Mouse (Mus musculus): ENCODE measurements around the gene Cdca5. TPM values are rescaled to one million over a fixed set of nuclear protein-coding genes. Genes with fewer than 3 reads are reported as not detected.

Cdca5 gene
- total RNA-seq, 1 experiment from 2014 or later, result 0.35 TPM

DNA sequence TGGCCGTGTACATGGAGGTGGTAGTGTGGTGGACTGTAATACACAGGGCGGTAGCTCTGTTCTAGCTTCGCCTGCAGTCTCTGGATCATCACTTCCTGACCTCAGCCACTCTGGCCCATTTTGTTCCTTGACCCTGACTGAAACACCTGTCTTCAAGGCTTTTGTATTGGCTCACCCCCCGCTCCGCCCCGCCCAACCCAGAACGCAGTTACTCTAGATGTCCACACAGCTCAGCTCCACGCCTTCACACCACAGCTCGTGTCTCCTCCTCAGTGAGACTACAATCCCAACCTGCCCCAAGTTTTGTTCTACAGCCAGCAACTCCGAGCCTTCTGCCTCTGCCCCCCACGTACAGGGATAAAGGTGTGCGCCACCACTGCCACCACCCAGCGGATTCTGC lies 4.1 kb downstream of the Cdca5 start:
- no peak for ATAC-seq (ENCODE audit: extremely low read depth, insufficient number of reproducible peaks, low FRiP score, poor library complexity, severe bottlenecking)

DNA sequence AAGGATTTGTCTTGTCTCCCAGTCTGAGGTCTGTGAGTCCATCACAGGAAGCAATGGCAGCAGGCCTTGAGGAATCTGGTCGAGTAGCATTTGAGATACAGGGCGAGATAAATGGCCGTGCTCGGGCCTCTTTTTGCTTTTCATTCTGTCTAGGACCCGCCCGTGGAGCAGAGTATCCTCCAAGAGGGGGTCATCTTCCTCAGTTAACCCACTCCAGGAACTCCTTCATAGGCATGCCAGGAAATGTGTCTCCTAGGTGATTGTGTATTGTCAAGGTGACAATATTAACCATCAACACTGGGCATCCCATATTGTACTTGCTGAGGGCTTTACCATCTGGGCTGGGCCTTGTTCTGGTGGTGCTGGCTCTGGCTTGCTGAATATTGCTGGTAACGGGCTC lies 9.3 kb downstream of the Cdca5 start, which contains the start of gene AC131692.1:
AC131692.1 (plus strand) TSS at position 301 of the 400 bp plus-strand sequence.
- ATAC-seq (ENCODE audit: extremely low read depth, insufficient number of reproducible peaks, low FRiP score, poor library complexity, severe bottlenecking), result no peak

DNA sequence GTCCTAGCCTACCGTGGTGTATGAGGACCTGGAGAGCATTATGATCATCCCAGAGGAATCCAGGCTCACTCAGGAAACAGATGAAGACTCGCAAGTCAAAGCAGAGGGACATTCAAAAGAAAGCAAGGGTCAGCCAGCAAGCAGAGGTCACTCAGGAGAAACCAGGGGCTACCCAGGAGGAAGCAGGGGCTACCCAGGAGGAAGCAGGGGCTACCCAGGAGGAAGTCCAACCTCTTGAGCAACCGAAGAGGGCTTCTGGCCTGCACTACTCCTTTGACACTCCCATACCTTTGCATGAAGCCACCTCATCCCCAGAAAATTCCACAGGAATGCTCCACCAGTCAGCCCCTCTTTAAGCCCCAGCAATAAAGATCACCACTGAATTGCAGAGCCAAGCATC lies 13.1 kb downstream of the Cdca5 start:
- no peak for ATAC-seq (ENCODE audit: extremely low read depth, insufficient number of reproducible peaks, low FRiP score, poor library complexity, severe bottlenecking)

DNA sequence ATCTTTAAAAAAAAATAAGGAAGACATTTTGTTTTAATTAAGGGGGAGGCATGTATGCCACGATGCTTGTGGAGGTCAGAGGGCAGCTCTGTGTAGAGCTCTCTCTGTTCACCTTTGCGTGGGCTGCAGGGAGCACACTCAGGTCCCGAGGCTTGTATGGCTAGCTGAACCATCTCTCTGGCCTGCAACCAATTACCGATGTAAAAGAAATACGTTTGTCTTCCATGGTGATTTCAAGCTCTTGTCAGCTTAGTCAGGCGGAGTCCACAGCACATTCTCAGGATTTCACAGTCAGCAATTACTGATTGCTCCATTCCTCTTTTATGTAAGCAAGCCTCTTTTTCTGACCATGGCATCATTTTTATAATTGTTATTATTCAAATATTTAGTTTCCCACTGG lies 16.4 kb downstream of the Cdca5 start:
- no peak for ATAC-seq (ENCODE audit: extremely low read depth, insufficient number of reproducible peaks, low FRiP score, poor library complexity, severe bottlenecking)

DNA sequence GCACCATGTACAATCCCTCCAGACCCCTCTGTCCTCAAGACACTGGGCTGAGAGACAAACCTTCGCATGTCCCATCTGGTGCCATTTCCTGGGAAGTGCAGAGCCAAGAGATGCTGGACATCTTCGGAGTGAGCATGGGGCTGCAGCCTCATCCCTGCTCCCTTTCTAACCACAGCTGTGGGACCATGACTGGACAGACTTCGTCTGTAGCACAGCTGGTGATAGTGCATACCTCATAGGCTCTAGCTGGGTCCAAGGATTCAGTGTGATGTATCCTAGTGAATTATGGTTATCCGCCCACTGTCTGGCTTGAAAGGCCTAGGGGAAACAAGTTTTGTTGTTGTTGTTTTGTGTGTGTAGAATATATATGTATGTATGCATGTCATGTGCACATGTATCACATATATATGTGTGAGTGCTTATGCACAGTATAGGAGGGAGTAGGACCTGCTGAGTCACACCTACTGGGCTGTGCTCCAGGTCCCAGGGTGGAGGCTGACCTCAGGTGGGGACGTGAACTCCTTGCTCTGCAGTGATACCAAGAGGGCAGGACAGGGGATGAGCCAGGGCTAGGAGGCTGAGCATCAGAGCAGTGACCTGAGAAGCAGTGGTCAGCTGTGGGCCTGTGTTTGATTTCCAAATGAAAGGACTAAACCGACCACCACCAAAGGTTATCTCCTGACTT lies 17.5 kb downstream of the Cdca5 start:
- ATAC-seq (ENCODE audit: extremely low read depth, insufficient number of reproducible peaks, low FRiP score, poor library complexity, severe bottlenecking), result no peak

DNA sequence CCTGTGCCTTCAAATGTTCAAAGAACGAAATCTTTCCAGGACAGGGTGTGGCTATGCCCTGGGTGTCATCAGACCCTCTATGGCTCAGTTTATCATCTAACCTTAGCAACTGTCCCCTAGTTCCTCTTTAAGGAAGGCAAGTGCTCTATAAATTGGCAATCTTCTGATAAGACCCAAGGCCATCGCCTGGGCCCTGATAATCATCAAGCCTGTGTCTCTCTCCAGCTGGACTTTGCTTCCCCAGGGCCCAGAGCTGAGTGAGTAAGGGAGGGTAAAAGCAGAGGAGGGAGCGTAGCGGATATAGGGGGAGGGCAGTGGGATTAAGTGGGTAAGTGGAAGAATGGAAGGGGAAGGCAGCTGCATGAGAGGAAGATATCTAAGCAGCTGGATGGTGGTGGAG lies 19.7 kb downstream of the Cdca5 start:
- ATAC-seq (ENCODE audit: extremely low read depth, insufficient number of reproducible peaks, low FRiP score, poor library complexity, severe bottlenecking), result no peak

DNA sequence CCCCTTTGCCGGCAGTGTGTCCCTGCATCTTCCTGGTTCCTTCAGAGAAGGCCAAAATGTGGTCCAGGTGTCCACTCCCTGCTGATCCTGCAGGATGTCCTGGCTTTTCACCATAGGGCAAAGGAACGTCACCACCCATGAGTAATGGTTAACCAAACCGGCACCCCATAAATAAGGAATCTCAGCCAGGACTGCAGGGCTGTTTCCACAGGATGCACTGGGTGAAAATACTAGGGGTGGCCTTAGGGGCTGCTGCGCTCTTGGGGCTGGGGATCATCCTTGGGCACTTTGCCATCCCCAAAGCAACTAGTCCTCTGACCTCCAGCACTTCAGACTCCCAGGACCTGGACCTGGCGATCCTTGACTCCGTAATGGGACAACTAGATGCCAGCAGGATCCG lies 20.8 kb downstream of the Cdca5 start, which contains the start of gene Naaladl1:
Naaladl1 (plus strand) TSS at position 197 of the 400 bp plus-strand sequence.
- ATAC-seq (ENCODE audit: extremely low read depth, insufficient number of reproducible peaks, low FRiP score, poor library complexity, severe bottlenecking), result no peak

DNA sequence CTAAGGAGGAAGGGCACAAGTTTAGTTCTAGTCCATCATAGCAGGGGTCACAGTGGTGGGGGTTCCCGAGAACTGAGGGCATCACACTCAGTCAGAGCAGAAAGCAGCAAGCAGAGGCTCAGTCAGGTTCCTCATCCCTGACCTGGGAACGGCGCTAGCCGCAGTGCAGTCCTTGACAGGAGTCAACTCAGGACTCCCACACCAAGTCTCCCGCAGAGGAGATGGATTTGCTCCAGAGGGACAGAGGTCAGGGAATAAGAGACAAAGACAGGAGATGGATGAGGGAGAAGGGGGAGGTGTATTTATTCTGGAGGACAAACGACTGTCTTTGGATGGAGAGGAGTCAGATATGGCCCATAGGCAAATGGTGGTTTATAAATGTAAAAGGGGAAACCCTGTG lies 28.3 kb downstream of the Cdca5 start:
- no peak for ATAC-seq (ENCODE audit: extremely low read depth, insufficient number of reproducible peaks, low FRiP score, poor library complexity, severe bottlenecking)

DNA sequence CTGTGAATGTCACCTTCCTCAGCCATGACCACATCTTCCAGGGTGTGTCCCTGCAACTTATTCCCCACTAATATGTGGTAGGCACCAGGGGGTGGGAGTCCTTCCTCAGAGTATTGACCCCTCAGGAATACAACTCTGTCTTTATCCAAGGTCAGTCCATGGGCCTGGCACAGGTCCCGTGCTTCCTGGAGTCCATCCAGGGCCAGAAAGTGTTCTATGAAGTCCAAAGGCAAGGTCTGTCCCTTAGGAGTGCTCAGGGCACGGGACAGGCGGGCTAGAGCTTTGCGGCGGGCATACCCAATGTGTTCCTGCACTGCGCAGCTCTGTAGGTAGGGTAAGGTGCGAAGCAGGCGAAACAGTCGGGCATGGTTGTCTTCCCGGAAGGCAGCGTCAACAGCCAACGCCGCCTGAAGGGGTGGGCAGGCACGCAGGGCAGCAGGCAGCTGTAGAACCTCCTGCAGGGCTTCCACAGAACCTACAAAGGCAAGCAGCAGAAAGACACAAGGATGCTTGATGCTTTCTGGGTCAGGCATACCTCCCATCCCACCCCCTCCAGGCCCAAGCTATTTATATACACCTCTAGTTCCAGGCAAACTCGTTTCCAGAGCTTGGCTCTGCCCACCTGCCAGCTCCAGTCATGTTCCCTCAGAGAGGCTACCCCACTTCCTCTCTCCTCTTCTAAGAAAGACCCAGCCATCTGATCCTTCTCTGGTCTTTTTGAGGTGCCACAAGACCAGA lies 31.5 kb downstream of the Cdca5 start:
- no peak for ATAC-seq (ENCODE audit: extremely low read depth, insufficient number of reproducible peaks, low FRiP score, poor library complexity, severe bottlenecking)

DNA sequence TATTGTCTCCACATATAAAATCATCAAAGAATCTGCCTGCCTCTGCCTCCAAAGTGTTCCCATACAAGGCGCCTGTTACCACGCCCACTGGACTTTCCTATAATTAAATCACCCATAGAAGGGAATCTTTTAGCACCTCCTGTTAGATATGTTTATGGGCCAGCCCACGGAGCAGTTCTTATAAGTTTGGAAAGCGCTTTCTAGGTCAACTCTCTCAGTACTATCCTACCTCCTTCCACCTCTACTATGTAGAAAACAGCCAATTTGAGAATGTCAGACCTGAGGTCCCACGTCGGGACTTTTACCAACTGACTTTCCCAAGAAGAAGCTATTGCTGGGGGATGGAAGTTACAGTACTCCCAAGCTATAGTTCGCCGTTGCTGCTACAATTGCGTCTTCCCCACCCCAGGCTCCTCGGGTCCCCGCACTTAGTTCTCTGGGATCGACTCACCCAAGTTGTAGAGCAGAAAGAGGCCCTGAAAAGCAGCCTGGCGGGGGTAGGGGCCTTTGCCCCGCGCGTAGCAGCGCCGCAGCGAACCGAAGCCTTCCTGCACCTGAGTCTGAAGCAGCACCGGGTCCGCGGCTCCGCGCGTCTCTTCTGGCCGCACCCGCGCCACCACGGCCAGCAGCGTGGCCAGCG lies 32.7 kb downstream of the Cdca5 start:
- ATAC-seq (ENCODE audit: extremely low read depth, insufficient number of reproducible peaks, low FRiP score, poor library complexity, severe bottlenecking), result no peak

DNA sequence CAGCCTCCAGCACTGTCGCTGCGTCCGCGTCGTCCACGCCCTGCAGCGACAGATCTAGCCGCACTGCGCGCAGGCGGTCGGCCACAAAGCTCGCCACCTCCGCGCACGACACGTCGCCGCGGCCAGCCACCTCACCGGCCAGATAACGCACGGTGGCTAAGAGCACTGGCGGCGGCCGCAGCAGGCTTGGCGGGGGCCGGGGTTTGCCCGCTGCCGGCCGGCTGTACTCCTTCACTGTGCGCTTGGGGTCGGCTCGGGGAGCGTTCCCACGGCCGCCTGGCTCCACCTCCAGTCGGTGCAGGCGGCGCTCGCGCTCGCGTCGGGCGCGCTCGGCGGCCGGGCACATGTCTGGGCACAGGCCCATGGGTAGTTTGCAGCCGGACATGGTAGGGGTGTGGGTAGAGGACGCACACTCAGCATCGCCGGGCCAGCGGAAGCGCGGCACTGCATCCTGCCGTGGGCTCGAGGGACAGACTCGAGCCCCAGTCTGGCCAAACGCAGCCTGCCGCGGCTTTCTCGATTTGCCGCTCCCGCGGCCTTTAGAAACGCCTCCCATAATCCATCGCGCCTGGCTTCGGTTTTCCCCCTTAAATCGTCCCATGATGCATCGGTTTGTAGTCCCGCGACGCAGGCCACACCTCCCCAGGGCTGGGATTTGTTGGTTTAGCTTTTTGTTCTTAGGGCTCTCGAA lies 33.3 kb downstream of the Cdca5 start, which contains the start of gene Sac3d1:
Sac3d1 (minus strand) TSS at position 665 of the 691 bp plus-strand sequence.
- ATAC-seq (ENCODE audit: extremely low read depth, insufficient number of reproducible peaks, low FRiP score, poor library complexity, severe bottlenecking), result peak; percentile 82

DNA sequence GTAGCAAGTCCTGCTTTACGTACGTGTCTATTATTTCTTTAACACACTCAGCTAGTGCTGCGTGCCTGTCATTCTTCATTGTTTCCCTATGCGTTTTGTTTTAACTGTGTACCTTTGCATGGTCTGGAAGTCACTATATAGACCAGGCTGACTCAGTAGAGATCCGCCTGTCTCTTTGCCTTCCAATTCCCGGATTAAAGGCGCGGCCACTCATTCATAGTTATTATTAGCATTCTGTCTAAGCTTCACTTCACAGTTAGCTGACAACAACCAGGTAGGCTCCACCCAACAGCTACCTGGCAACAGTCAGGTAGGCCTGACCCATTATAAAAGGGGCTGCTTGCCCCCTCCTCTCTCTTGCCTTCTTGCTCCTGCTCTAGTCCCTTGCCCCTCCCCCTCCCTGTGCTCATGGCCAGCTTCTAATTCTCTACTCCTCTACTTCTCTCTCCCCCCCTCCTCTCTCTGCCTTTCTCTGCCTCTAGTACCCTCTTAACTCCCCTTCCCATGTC lies 33.9 kb downstream of the Cdca5 start:
- no peak for ATAC-seq (ENCODE audit: extremely low read depth, insufficient number of reproducible peaks, low FRiP score, poor library complexity, severe bottlenecking)

DNA sequence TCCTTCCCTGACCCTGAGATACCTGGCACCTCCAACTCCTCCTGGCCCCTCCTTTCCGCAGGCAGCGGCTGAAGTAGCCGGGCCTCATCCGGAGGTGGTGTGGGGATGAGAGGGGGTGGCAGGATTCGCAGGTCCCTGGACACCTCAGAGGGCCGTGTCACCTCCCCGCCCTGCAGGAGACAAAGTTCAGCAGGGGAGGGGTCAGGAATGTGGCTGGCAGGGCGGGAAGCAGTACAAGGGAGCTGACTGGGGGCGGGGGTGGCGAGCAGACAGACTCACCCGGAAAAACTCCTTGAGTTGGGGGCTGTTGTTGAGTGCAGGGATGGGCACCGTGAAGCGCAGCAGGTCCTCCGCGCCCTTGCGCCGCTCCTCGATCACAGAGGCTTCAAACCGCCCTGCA lies 37.0 kb downstream of the Cdca5 start:
- ATAC-seq (ENCODE audit: extremely low read depth, insufficient number of reproducible peaks, low FRiP score, poor library complexity, severe bottlenecking), result no peak

DNA sequence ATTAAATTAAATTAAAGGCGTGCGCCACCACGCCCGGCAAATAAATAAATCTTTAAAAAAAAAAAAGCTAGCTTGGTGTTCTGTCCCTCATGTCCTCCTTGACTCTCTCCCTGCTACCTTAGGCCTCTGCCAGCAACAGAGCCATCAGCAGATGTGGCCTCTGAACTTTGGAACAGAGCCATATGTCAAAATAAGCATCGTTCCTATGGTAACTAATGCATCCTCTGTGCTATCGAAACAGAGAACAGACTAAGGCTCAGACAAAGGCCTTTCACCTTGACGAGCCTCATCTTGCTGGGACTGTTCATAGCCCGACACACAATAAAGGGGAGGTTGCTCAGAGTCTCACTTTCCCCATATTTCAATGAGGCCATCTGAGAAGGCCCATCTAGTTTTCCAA lies 38.5 kb downstream of the Cdca5 start:
- ATAC-seq (ENCODE audit: extremely low read depth, insufficient number of reproducible peaks, low FRiP score, poor library complexity, severe bottlenecking), result no peak

DNA sequence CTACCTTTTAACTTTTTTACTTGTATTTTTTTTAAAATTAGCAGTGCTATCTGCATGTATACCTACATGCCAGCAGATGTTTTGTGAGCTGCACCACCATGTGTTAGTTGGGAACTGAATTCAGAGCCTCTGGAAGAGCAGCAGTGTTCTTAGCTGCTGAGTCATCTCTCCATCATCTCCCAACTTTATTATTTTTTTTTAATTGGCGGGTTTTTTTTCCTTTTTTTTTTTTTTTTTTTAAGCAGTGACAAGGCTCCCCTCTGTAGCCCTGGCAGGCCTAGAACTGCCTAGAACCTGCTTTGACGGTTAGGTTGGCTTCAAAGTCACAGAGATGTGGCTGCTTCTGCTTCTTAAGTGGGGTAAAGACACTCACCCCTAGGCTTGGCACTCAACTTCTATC lies 40.1 kb downstream of the Cdca5 start:
- ATAC-seq (ENCODE audit: extremely low read depth, insufficient number of reproducible peaks, low FRiP score, poor library complexity, severe bottlenecking), result no peak

DNA sequence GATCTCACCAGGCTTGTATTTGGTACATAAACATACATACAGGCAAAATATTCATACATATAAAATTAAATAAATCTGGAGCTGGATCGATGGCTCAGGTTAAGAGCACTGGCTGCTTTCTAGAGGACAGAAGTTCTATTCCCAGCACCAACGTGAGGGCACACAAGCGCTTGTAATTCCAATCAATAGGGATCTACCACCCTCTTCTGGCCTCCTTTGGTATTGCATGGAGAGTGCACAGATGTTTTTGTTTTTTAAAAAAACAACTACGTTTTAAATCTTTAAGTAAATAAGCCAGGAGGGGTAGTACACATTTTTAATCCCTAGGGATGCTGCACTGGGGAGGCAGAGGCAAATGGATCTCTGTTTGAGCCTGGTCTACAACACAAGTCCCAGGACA lies 41.5 kb downstream of the Cdca5 start:
- ATAC-seq (ENCODE audit: extremely low read depth, insufficient number of reproducible peaks, low FRiP score, poor library complexity, severe bottlenecking), result peak; percentile 27; the same call in 1 of the 2 replicates

DNA sequence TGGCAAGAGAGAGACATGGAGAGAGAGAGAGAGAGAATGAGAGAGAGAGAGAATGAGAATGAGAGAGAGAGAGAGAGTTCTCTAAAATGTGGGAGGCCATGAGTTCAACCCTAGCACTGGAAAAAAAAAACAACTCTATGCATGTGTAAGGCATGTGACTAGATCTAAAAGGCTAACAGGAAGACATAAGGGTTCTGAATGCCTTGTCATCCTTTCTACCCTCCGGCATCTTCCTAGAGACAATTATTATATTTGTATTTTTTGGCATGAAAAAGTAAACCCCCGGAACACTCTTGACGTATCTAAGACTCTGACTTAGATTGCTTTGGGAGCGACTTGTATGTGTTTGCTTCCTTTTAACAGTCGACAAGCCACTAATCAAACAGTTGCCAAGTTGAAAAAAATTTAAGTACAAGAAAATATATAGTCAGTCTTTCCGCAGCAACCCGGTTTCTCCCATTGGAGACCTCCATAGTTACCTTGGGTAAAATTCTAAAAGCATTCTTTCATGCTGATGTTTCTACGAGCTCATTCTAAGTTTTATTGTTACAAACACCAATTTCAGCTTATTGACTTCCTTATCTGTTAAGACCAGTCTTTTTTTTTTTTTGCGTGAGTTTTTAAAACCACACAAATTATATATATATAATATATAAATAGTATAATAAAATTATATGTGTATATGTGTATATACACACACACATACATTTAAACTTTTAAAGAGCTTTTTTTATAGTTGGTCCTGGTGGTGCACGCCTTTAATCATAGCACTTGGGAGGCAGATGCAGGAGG lies 42.2 kb downstream of the Cdca5 start:
- no peak for ATAC-seq (ENCODE audit: extremely low read depth, insufficient number of reproducible peaks, low FRiP score, poor library complexity, severe bottlenecking)

DNA sequence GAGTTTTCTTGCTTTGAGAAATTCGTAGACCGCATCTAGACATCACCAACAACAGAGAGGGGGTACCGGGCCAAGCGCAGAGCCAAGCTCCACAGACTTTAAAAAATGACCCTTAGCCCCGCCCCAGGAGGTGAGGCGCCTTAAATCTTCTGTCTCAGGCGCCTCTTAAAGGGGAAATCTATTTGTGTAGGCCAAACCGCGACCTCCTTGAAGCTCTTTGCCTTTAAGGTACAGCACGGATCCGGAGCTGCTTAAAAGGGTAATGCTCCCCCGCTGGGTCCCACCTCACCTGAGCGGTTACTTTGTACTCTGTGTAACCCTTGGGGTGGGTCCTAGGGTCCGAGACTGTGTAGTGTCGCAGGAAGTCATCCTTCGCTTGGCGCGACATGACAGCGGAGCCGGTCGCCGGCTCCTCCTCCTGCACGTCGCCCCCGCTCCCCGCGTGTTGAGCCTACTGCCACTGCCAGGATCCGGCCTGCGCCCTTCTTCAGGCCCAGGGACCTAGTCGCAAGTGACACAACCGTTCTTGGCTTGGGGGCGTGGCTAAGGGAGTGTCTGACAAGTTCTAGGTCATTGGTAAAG lies 43.1 kb downstream of the Cdca5 start, which contains the start of gene Snx15:
Snx15 (minus strand) TSS at position 545 of the 582 bp plus-strand sequence.
- ATAC-seq (ENCODE audit: extremely low read depth, insufficient number of reproducible peaks, low FRiP score, poor library complexity, severe bottlenecking), result peak; percentile 87

Measured in neutrophil, adult 5-6 weeks (primary cell).